Mouse (Mus musculus) WW6 (cell line): ENCODE measurements around the gene Mad1l1.
"Not testable (repeated sequence)": the region's sequence is repeated elsewhere in the genome, so short reads cannot be mapped to it uniquely, and the experiment has no call there.

ENCODE experiments used
- DNase-seq: peaks from one replicate; pipeline ENCODE4 v3.0.0-alpha.2; 2013; ENCODE audit warnings: low read depth, low spot score

Mad1l1 gene

DNA sequence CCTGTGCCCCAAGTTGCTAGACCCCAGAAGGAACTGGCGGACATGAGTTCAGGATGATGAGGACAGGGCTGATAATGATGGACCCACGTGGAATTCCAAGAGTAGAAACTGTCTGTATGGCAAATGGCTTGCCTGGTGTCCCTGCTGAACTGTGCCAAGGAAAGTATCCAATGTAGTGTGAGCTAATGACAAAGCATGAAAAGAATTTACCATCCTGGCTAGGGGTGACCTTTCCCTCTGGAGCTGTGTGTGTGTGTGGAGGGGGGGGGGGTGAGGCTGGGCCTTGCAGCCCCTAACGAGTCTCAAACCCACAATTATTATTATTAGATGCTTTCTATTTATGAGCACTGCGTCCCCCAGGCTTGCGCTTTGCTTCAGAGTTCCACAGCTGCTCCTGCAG lies 307.7 kb downstream of the Mad1l1 start:
- DNase-seq, result no peak

GRCm38 (mm10) chr5:140012286-140012967 lies 308.9 kb downstream of the Mad1l1 start:
- no peak for DNase-seq

- no peak for DNase-seq
Observed at GRCm38 (mm10) chr5:140010405-140010804, 310.9 kb downstream of the Mad1l1 start.

GRCm38 (mm10) chr5:140009083-140009655 lies 312.2 kb downstream of the Mad1l1 start:
- no peak for DNase-seq

DNA sequence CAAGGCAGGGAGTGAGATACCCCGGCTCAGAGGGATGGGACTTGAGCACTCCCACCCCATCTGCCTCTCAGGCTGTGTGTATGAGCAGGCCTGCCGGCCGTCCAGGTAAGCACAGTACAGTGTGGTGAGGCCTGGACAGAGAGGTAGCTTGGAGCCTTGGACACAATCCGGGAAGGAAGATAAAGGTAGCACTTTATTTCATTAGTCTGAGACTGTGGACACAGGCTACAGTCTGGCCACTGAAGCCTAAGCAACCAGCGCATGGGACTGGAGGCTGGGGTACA lies 312.9 kb downstream of the Mad1l1 start:
- DNase-seq, result no peak

DNA sequence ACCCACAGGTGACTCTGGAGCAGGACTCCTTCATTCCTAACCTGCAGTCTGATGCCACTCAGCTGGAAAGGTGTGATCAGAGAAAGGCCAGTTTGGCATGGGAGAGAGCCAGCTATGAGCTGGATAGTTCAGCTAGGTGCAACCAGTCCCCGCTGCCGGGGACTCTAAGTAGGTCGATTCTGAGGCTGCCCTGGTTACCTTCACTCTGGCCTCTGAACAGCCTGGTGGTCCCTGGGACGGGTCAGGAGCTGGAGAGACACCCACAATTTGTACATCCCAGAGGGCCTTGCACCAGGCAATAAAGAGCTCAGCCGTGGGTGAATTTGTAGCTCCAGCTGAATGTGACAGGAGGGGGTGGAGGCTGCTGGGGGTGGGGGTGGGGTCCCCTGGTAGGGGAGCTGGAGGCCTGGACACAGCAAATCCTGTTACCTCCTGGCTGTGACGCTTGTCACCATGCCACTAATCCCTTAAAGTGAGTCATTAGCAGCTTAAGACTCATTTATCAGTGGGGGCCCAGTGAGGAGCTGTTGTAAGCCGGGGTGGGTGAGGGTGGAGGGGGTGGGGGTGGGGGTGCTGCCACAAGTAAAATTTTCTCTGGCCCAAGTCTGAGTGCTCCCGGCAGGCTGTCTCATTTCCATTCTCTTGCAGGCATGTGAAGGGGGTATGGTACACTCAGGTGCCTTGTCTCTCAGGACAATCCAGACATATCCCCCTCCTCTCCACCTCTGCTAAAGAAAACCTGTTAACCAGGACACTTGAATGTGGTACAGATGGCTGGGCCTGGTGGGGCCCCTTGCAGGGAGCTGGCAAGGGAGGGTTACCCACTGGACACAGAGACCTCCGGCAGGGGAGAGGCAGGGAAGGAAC lies 313.5 kb downstream of the Mad1l1 start:
- no peak for DNase-seq

GRCm38 (mm10) chr5:140006861-140007260 lies 314.5 kb downstream of the Mad1l1 start:
- no peak for DNase-seq

DNA sequence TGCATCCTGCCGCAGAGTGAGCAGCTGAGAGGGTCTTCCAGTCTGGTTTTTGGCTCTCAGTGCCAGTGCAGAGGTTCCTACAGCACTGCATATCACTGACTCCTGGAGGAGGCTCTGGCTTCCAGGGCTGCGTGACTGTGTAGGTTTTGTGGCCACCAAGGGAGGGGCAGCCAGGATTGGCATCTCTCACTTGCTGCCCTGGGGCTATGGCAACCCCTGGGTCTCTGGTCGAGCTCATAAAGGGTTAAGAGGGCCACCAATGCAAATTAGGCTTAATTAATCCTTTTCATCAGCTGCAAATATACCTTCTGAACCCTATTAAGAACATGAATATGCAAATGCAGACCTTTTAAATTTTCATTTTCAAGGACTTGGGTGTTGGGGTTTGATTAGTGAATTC lies 318.8 kb downstream of the Mad1l1 start:
- DNase-seq, result no peak

DNA sequence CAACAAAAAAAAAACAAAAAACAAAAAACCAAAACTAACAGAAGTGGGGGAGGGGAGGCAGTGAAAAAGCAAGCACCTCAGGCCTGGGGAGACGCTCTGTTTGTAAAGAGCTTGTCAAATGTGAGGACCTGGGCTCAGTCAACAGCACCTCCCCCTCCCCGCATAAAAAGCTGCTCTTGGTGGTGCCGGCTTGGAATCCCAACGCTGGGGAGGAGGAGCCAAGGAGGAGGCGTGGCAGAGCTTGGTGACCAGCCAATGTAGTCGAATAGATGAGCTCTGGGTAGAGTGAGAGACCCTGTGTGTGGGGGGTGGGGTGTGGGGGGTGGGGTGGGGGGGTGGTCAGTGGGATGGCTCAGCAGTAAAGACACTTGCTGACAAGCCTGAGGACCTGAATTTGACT lies 322.4 kb downstream of the Mad1l1 start:
- peak; percentile 9 for DNase-seq

GRCm38 (mm10) chr5:139998321-139998720 lies 323.0 kb downstream of the Mad1l1 start:
- not testable (repeated sequence) for DNase-seq

DNA sequence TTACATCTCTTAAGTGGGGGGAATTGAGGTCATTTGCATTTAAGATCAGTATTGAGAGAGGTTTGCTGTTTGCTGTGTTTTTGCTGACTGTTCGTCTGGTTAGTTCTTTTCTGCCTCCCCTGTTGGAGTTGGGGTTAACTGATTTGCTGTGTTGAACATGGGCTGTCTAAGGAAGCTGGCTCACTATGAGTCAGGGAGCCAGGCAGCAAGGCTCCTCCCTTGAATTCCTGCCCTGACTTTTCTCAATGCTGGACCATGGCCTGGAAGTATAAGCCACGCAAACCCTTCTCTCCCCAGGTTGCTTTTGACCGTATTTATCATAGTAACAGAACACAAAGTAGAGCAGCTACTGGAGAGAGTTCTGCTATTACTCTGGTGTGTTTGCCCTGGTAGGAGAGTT lies 329.8 kb downstream of the Mad1l1 start:
- no peak for DNase-seq

DNA sequence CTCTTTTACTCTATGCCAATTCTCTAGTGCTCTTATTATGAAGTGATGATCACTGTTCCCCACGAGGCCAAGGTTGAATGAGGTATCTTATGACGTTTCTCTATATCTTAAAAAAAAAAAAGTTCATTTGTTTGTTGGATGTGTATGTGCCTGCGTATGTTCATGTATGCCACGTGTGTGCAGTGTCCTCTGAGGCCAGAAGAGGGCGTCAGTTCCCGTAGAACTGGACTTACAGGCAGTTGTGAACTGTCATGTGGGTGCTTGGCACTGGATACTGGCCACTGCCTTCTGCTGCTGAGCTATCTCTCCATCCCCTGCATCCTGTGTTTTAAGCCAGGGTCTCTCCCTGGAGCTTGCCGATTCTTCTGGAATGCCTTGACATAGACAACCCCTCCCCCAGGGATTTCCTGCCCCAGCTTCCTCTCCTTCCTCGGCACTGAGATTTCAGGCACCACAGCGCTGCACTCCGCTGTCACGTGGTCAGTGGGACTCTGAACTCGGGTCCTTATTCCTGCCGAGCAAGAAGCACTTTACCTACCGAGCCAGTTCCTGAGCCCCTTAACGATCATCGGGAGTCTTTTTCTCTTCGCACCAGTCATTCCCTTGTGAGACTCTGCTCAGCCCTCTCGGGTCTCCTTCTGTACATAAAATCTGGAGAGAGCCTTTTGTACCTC lies 336.1 kb downstream of the Mad1l1 start:
- DNase-seq, result no peak

GRCm38 (mm10) chr5:139981976-139982375 lies 339.4 kb downstream of the Mad1l1 start:
- no peak for DNase-seq

DNA sequence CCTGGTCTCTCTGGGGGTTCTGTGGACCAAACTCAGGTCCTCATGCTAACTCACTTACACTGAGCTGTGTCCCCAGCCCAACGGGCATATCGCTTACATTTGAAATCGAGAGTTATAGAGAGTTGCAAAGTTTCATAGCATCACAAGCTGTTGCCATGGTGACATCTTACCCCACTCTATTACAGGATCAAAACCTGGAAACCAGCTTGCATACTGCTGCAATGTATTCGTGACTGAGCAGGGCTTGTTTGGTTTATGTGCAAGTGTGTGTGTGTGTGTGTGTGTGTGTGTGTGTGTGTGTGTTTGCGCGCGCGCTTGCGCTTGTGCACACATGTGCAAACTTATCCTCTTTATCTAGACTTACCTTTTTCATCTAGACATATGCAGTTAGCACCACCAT lies 342.0 kb downstream of the Mad1l1 start:
- DNase-seq, result no peak

- no peak for DNase-seq
Observed at GRCm38 (mm10) chr5:139978525-139979276, 342.7 kb downstream of the Mad1l1 start.

DNA sequence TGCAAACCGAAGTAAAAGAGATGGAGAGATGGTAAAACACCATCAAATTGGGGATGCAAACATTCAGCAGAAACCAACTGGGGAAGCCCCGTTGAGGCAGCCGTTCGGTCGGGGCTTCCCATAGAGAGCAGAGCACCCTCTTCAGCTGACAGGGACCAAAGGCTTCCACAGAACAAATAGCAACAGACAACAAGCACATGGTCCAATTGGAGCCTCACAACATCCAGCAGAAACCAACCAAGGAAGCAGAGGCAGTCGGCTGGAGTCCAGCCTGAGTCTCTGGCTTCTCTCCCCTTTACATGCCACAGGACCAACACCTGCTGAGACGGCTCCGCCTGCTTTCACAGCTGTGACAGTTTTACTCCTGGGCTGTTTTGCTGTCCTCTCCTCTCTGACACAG lies 343.9 kb downstream of the Mad1l1 start:
- DNase-seq, result no peak

- DNase-seq, result no peak
Observed at GRCm38 (mm10) chr5:139976584-139976983, 344.8 kb downstream of the Mad1l1 start.

GRCm38 (mm10) chr5:139970186-139970631 lies 351.1 kb downstream of the Mad1l1 start:
- DNase-seq, result no peak

- no peak for DNase-seq
Observed at GRCm38 (mm10) chr5:139969151-139969948, 352.0 kb downstream of the Mad1l1 start.

- DNase-seq, result no peak
Observed at GRCm38 (mm10) chr5:139965596-139965995, 355.8 kb downstream of the Mad1l1 start.

DNA sequence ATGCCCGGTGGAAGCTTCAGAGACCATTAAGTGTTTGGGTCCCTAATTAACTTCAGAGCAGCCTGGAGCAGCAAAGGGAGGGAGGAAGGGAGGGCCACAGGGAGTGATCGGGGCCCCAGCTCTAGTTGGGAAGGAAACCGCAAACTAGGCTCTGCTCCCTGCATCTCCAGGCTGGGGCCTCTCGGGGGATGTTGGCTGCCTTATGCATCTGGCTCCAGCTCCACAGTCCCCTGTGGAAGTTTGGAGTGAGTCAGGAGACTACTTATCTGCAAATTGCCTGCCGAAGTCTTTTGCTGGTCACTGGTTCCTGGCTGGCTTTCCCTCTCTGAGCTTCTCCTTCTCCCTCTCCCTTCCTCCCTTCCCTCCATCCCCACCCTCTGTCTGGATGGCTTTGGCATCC lies 357.0 kb downstream of the Mad1l1 start:
- no peak for DNase-seq
